Comparison of ENCODE assay signal across 8 mouse cellular contexts in the genomic region with DNA sequence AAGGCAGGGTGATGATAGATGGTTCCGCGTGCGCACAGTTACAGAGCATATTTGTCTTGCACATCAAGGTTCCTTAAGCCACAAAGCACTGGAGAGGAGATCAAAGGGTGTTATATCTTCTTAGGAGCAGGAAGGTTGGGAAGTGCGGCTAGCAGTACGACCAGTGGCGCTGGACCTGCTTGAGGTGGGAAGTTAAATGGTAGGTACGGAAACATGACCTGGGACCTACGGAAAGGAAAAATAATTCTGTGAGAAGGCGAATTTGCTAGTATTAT.
DNase-seq lines count a peak whose midpoint lies in the region; ATAC-seq lines count a peak whose summit lies in the region.

No protein-coding gene starts in this region.

- 0 out of 2 replicates have a peak overlapping the region, but pooled peaks have one; percentile 21 for H3K27ac ChIP-seq in kidney, embryonic 14.5 days (ENCODE audit: low read depth, low read length)
- peak overlapping the region; percentile 80 for H3K27ac ChIP-seq in embryonic facial prominence, embryonic 10.5 days (replicated peaks)
- H3K27ac ChIP-seq in intestine, embryonic 14.5 days (ENCODE audit: low read depth), result peak overlapping the region; percentile 70
- peak overlapping the region; percentile 98 for H3K27ac ChIP-seq in midbrain, embryonic 15.5 days

- intact Hi-C loops in left cerebral cortex, postnatal 25 days (cut with DNase I), result loop anchor here (1.0 to 5.0 kb wide), 9 partner anchors 99 to 686 kb away; partner anchors contain the start of gene Tmem161b

- H3K27me3 ChIP-seq in kidney, embryonic 14.5 days (ENCODE audit: control insufficient read depth, insufficient read depth, low read length), result peaks cover 34% of the 10 kb centered on the region
- peaks cover 65% of the 10 kb centered on the region for H3K27me3 ChIP-seq in embryonic facial prominence, embryonic 10.5 days (replicated peaks; ENCODE audit: low read depth, poor library complexity, severe bottlenecking)
- H3K27me3 ChIP-seq in intestine, embryonic 14.5 days (replicated peaks; ENCODE audit: control insufficient read depth, insufficient read depth, low read length), result peaks cover 37% of the 10 kb centered on the region
- no peaks in the 10 kb centered on the region for H3K27me3 ChIP-seq in midbrain, embryonic 15.5 days (replicated peaks)

- H3K4me3 ChIP-seq in kidney, embryonic 14.5 days (ENCODE audit: low read length), result peak overlapping the region; percentile 37
- peak overlapping the region; percentile 58 for H3K4me3 ChIP-seq in embryonic facial prominence, embryonic 10.5 days
- H3K4me3 ChIP-seq in intestine, embryonic 14.5 days (ENCODE audit: low read depth, low read length), result peak overlapping the region; percentile 44
- peak overlapping the region; percentile 46 for H3K4me3 ChIP-seq in midbrain, embryonic 15.5 days

- no peak; the same call in 1 of the 2 replicates for ATAC-seq in kidney, embryonic 14.5 days (ENCODE audit: low FRiP score, low TSS enrichment)
- peak; percentile 20; the same call in 1 of the 2 replicates for ATAC-seq in intestine, embryonic 14.5 days (replicated peaks; ENCODE audit: low FRiP score, low TSS enrichment, low read depth)
- ATAC-seq in midbrain, embryonic 15.5 days (replicated peaks), result peak; percentile 12

- H3K36me3 ChIP-seq in kidney, embryonic 14.5 days (ENCODE audit: control insufficient read depth, insufficient read depth, low read length), result no peaks in the 10 kb centered on the region
- H3K36me3 ChIP-seq in embryonic facial prominence, embryonic 10.5 days (replicated peaks), result no peaks in the 10 kb centered on the region
- H3K36me3 ChIP-seq in intestine, embryonic 14.5 days (ENCODE audit: control insufficient read depth, insufficient read depth, low read length), result no peaks in the 10 kb centered on the region
- H3K36me3 ChIP-seq in midbrain, embryonic 15.5 days (replicated peaks), result no peaks in the 10 kb centered on the region

- peak overlapping the region; percentile 42; the same call in 1 of the 2 replicates for H3K9ac ChIP-seq in kidney, embryonic 14.5 days (ENCODE audit: low read depth, low read length)
- peak overlapping the region; percentile 39 for H3K9ac ChIP-seq in intestine, embryonic 14.5 days (ENCODE audit: low read length)
- H3K9ac ChIP-seq in midbrain, embryonic 15.5 days, result peak overlapping the region; percentile 67

- H3K9me3 ChIP-seq in kidney, embryonic 14.5 days (ENCODE audit: control insufficient read depth, low read length), result no peaks in the 10 kb centered on the region
- no peaks in the 10 kb centered on the region for H3K9me3 ChIP-seq in embryonic facial prominence, embryonic 10.5 days
- H3K9me3 ChIP-seq in intestine, embryonic 14.5 days (ENCODE audit: control insufficient read depth, low read length), result no peaks in the 10 kb centered on the region
- H3K9me3 ChIP-seq in midbrain, embryonic 15.5 days, result no peaks in the 10 kb centered on the region

- no peak for DNase-seq in kidney, adult 11 months
- no peak for DNase-seq in embryonic facial prominence, embryonic 10.5 days (ENCODE audit: low spot score)
- DNase-seq in intestine, embryonic 14.5 days (ENCODE audit: low spot score), result no peak
- DNase-seq in cerebellum, adult 9-11 months, result no peak
- no peak for DNase-seq in left cerebral cortex, postnatal 25 days (ENCODE audit: low spot score in 2 of 2)
- no peak for DNase-seq in urinary bladder, postnatal 4 days (ENCODE audit: low spot score in 2 of 2)

- H3K4me2 ChIP-seq in kidney, embryonic 14.5 days (replicated peaks; ENCODE audit: low read depth, low read length), result peak overlapping the region; percentile 65
- peak overlapping the region; percentile 80 for H3K4me2 ChIP-seq in intestine, embryonic 14.5 days (ENCODE audit: low read length)
- H3K4me2 ChIP-seq in midbrain, embryonic 15.5 days, result peak overlapping the region; percentile 64

- peaks cover 3% of the 10 kb centered on the region; the same call in 1 of the 2 replicates for H3K4me1 ChIP-seq in kidney, embryonic 14.5 days (ENCODE audit: control insufficient read depth, insufficient read depth, low read length)
- H3K4me1 ChIP-seq in embryonic facial prominence, embryonic 10.5 days, result peaks cover 25% of the 10 kb centered on the region
- peaks cover 6% of the 10 kb centered on the region; the same call in 1 of the 2 replicates for H3K4me1 ChIP-seq in intestine, embryonic 14.5 days (replicated peaks; ENCODE audit: control insufficient read depth, insufficient read depth, low read length)
- peaks cover 37% of the 10 kb centered on the region for H3K4me1 ChIP-seq in midbrain, embryonic 15.5 days

- 0% methylated on average over 9 of the region's 9 CpGs for WGBS in kidney, embryonic 14.5 days
- under 1% methylated on average over 9 of the region's 9 CpGs for whole genome bisulfite sequencing in embryonic facial prominence, embryonic 10.5 days
- under 1% methylated on average over 9 of the region's 9 CpGs for WGBS in intestine, embryonic 14.5 days
- under 1% methylated on average over 9 of the region's 9 CpGs for WGBS in midbrain, embryonic 15.5 days

Comparison
In these comparisons a context has a peak if more than half of its experiments do, and no peak if none do; other contexts are left out.
1. H3K27ac ChIP-seq: peak in every context shown above with its lines; median percentile 98 in midbrain, embryonic 15.5 days; 80 in embryonic facial prominence, embryonic 10.5 days; 70 in intestine, embryonic 14.5 days; 21 in kidney, embryonic 14.5 days.